Mouse (Mus musculus) midbrain, embryonic 16.5 days (tissue): ENCODE results near the gene Erfe. TPM values are rescaled to one million over a fixed set of nuclear protein-coding genes. Genes with fewer than 3 reads are reported as not detected.

ENCODE experiments used
- ATAC-seq: fragments of 200-750 bp; cut with Nextera tagmentation; 2 replicates; pipeline ENCODE4 v1.8.0; 2017; ENCODE audit warnings: moderate TSS enrichment
- H3K27ac ChIP-seq: fragments of 300-500 bp; sonication (generic); 2 replicates; pipeline ENCODE4 v1.5.1; 2014; ENCODE audit warnings: mild to moderate bottlenecking, low read length, mixed read lengths
- H3K27me3 ChIP-seq: fragments of 300-500 bp; sonication (generic); 2 replicates; pipeline ENCODE4 v1.6.1; 2014; ENCODE audit warnings: low read depth, low read length, mixed read lengths; ENCODE audit not compliant: control insufficient read depth, insufficient read depth
- H3K36me3 ChIP-seq: fragments of 300-500 bp; sonication (generic); 2 replicates; pipeline ENCODE4 v1.6.1; 2014; ENCODE audit warnings: mild to moderate bottlenecking, low read length, moderate library complexity, mixed read lengths; ENCODE audit not compliant: control insufficient read depth, insufficient read depth
- H3K4me1 ChIP-seq: fragments of 300-500 bp; sonication (generic); 2 replicates; pipeline ENCODE4 v1.6.1; 2014; ENCODE audit warnings: mild to moderate bottlenecking, low read length, mixed read lengths; ENCODE audit not compliant: control insufficient read depth, insufficient read depth
- H3K4me2 ChIP-seq: fragments of 300-500 bp; sonication (generic); 2 replicates; pipeline ENCODE4 v1.6.1; 2014; ENCODE audit warnings: mild to moderate bottlenecking, low read length, mixed read lengths
- H3K4me3 ChIP-seq: fragments of 300-500 bp; sonication (generic); 2 replicates; pipeline ENCODE4 v1.5.1; 2014; ENCODE audit warnings: low read depth, mild to moderate bottlenecking, low read length, moderate library complexity, mixed read lengths
- H3K9ac ChIP-seq: fragments of 300-500 bp; sonication (generic); 2 replicates; pipeline ENCODE4 v1.6.1; 2014; ENCODE audit warnings: low read depth, low read length, mixed read lengths
- H3K9me3 ChIP-seq: fragments of 300-500 bp; sonication (generic); replicated peaks from 2 replicates; pipeline ENCODE4 v1.6.1; 2014; ENCODE audit warnings: mild to moderate bottlenecking, low read length, mixed read lengths; ENCODE audit not compliant: control insufficient read depth, poor library complexity, severe bottlenecking
- WGBS: fragments of 180-500 bp; shearing (Covaris S2); extraction: QIAGEN DNeasy Blood & Tissue Kit; methylation state at CpG from one replicate; pipeline ENCODE4 v1.1.7; 2014; 5-methylcytosine and 5-hydroxymethylcytosine counted together
- polyA plus RNA-seq: library from polyadenylated mRNA; unstranded; fragments of >200 nt; fragmentation: Nextera tagmentation; extraction: Ambion mirVana; gene quantifications from 2 replicates; pipeline ENCODE4 v1.2.1, GENCODE M21; 2015

Erfe gene
- polyA plus RNA-seq, 1 experiment from 2014 or later = 0.18 TPM

DNA sequence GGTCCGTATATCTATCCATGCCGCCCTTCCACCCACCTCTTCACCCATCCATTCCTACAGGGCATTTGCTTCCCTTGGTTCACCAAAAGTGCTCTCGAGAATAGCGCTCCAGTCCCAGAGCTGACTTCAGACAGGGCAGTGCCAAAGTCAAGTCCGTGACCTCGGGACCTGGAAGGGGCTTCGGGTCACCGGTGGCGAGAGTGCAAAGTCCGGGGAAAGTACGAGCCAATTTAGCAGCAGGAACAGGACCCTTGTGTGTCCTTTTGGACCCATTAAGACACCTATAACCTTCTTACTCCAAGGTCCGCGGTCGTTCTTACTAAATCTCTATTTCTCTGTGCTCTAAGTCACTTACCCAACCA lies 47.3 kb downstream of the Erfe start:
- peak overlapping the region; percentile 91 for H3K27ac ChIP-seq
- peak overlapping the region; percentile 90 for H3K9ac ChIP-seq
- peak overlapping the region; percentile 82 for H3K4me3 ChIP-seq
- H3K36me3 ChIP-seq = no peaks in the 10 kb centered on the region
- H3K4me2 ChIP-seq = peak overlapping the region; percentile 88
- H3K4me1 ChIP-seq = peaks cover 29% of the 10 kb centered on the region
- under 1% methylated on average over 14 of the region's 14 CpGs for WGBS
- no peak for ATAC-seq
- no peaks in the 10 kb centered on the region for H3K27me3 ChIP-seq
- no peaks in the 10 kb centered on the region for H3K9me3 ChIP-seq

DNA sequence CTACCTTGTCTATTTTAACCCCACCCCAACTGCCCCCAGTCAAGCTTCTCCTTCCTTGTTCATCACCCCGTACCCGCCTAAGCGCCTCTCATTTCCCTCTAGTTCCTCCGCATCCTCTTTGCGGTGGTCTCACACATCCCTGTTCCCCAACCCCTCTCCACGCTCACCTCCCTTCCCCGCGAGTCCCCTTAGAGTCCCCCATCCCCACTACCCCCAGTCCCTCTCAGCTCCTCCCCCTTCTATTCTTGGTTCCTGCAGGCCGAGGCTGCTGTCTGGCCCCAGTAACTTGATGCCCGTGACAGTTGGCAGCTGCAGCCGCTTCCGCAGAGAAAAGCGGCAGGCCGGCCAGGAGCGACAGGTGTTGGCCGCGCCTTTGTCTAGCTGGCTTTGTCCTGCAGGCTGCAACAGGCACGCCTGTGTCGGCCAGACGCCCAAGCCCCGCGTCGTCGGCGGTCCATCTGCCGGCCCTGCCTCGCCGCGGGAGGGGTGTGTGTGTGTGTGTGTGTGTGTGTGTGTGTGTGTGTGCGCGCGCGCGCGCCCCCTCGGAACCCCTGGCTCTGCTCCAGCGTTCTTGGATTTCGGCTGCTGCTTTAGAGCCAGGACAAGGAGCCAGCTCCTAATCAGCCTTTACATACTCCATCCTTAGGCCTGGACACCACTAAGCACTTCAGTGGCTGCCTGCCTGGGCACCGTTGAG lies 47.8 kb downstream of the Erfe start, which contains the start of gene Hes6:
Gene Hes6 (minus strand): TSS at position 141 of the 697 bp plus-strand sequence.
- Histone ChIP-seq H3K27me3 (no peaks in the 10 kb centered on the region), H3K4me1 (peaks cover 29% of the 10 kb centered on the region), H3K36me3 (no peaks in the 10 kb centered on the region), H3K9me3 (no peaks in the 10 kb centered on the region), H3K9ac (peak within 1 kb of the TSS; percentile 90), H3K4me2 (peak within 1 kb of the TSS; percentile 88), H3K27ac (peak within 1 kb of the TSS; percentile 91), H3K4me3 (peak within 1 kb of the TSS; percentile 82)
- ATAC-seq = peak; percentile 59
- under 1% methylated on average over 39 of the region's 39 CpGs for WGBS

GRCm38 (mm10) chr1:91414903-91415302 lies 48.7 kb downstream of the Erfe start:
- Histone ChIP-seq H3K4me3 (no peak overlapping the region), H3K9ac (peak overlapping the region; percentile 90; the same call in 1 of the 2 replicates), H3K4me1 (peaks cover 29% of the 10 kb centered on the region), H3K27me3 (no peaks in the 10 kb centered on the region), H3K36me3 (no peaks in the 10 kb centered on the region), H3K9me3 (no peaks in the 10 kb centered on the region), H3K4me2 (peak overlapping the region; percentile 88; the same call in 1 of the 2 replicates), H3K27ac (peak overlapping the region; percentile 91)
- no peak for ATAC-seq
- WGBS = 25% methylated on average over 4 of the region's 4 CpGs

DNA sequence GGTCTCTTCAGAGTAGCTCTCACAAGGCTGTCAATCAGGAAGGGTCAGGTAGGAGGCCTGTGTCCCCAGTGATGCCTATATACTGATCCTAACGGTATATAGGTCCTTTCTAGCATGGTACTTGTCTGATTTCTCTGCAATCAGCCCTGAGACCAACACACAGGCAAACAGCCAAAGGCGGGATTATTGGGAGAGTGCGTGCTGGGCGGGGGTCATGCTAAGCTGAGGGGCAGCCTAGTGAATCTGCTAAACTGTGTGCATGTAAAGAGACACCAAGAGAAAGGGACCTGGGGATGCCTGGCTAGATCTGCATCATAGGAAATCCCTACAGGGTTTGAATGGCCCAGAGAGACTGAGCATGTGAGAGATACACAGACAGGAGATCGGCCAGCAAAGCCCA lies 49.1 kb downstream of the Erfe start:
- no peak for ATAC-seq
- Histone ChIP-seq H3K4me3 (no peak overlapping the region), H3K36me3 (no peaks in the 10 kb centered on the region; the same call in 1 of the 2 replicates), H3K27ac (peak overlapping the region; percentile 91), H3K4me2 (no peak overlapping the region), H3K9ac (no peak overlapping the region; the same call in 1 of the 2 replicates), H3K9me3 (no peaks in the 10 kb centered on the region), H3K27me3 (no peaks in the 10 kb centered on the region), H3K4me1 (peaks cover 29% of the 10 kb centered on the region)
- 24% methylated on average over 5 of the region's 5 CpGs for WGBS

DNA sequence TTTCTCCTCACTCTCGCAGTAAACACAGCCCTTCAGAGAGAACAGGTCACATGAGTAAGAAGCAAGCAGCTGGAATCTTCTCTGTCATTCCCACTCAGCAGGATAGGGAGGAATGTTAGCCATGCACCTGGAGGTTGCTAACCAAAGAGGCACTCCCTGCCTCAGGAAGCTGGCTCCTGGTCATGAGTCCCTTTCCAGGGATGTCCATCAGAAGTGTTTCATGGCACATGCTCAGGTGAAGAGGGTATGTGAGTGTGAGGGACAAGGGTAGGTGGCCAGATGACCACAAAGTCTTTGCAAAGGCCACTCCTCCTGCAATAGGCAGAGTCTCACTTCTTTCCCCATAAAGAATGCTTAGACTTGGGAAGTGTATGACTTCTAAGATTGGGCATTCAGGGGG lies 51.8 kb downstream of the Erfe start:
- Histone ChIP-seq H3K36me3 (peaks cover 4% of the 10 kb centered on the region; the same call in 1 of the 2 replicates), H3K4me1 (peaks cover 20% of the 10 kb centered on the region), H3K27ac (no peak overlapping the region), H3K9me3 (no peaks in the 10 kb centered on the region), H3K9ac (no peak overlapping the region), H3K27me3 (no peaks in the 10 kb centered on the region), H3K4me3 (no peak overlapping the region), H3K4me2 (no peak overlapping the region)
- no peak for ATAC-seq
- 77% methylated on average over 1 of the region's 1 CpGs for WGBS

DNA sequence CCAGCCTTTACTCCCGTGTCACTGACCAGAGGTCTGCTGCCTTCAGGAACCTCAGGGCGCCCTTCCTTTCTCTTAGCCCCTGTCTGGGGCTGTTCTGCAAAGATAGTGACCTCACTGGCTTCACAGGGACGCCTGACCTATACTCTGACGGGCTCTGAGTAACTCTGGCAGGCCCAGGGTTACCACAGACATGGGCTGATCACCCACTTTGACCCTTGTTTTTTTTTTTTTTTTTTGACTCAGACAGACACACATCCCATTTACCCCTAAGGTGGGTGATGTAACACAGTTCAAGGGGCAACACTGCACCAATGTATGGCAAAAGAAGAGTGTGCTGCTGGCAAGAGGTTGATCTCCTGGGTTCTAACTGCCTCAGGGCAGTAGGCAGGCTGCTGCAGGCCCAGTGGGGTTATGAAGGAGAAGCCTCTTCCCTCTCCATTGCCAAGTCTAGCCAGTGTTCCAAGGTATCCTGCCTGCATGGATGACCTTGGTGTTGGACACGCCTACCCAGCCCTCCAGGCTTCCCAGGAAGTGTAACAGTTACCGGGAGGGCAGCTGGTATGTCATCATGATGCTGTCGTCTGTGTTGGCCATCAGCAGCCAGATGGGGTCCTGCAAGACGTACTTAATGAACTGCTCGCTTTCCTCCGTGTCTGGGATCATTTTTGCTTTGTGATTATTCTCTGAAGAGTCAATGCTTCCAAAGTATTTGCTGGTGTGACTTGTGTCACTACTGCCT lies 53.8 kb downstream of the Erfe start:
- ATAC-seq = no peak
- no peak overlapping the region for H3K27ac ChIP-seq
- no peak overlapping the region for H3K4me3 ChIP-seq
- no peak overlapping the region for H3K9ac ChIP-seq
- no peaks in the 10 kb centered on the region for H3K9me3 ChIP-seq
- H3K4me1 ChIP-seq = peaks cover 4% of the 10 kb centered on the region; the same call in 1 of the 2 replicates
- H3K27me3 ChIP-seq = no peaks in the 10 kb centered on the region
- peaks cover 4% of the 10 kb centered on the region; the same call in 1 of the 2 replicates for H3K36me3 ChIP-seq
- 66% methylated on average over 10 of the region's 10 CpGs for WGBS
- H3K4me2 ChIP-seq = no peak overlapping the region

DNA sequence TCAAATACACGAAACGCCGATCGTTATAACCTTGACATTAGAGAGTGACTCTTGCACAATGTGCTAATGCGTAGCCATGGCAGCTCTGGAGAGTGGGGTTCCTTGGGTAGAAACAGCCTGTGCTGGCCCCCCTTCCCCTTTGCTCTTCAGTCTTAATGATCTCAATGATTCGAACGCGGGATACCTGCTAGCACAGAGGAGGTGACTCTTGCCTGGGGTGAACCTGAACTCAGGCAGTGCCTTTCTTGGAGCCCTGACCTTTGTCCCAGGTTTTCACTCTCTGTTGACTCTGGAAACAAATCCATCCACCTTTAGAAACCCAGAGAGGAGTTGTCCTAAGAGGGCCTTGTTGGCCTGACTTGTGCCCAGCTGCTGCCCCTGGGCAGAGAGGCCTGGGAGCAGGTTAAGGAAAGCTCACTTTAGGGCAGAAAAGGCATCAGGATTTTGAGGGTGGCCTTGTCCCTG lies 54.4 kb downstream of the Erfe start:
- ATAC-seq = no peak
- Histone ChIP-seq H3K9me3 (no peaks in the 10 kb centered on the region), H3K9ac (no peak overlapping the region), H3K4me3 (no peak overlapping the region), H3K36me3 (peaks cover 4% of the 10 kb centered on the region; the same call in 1 of the 2 replicates), H3K4me2 (no peak overlapping the region), H3K27me3 (no peaks in the 10 kb centered on the region), H3K4me1 (no peaks in the 10 kb centered on the region), H3K27ac (no peak overlapping the region)
- 87% methylated on average over 8 of the region's 8 CpGs for WGBS
